In genomic region chr3:60615057-60615606, GRCm38 (mm10) we compare ENCODE assay signal across 10 mouse cellular contexts.
DNase-seq lines count a peak whose midpoint lies in the region; ATAC-seq and TF ChIP-seq lines count a peak whose summit lies in the region.
"Had no signal": no experiment of that assay in that cellular context is flagged by ENCODE, and none has a peak within 500 bp of the region (broad histone marks: within the 10 kb centered on the region; RNA-seq: fewer than 3 reads in every experiment).

No protein-coding gene starts in this region.

- H3K36me3 ChIP-seq in forebrain, embryonic 11.5 days (ENCODE audit: control insufficient read depth, insufficient read depth, low read length): no peaks in the 10 kb centered on the region
- H3K36me3 ChIP-seq in forebrain, embryonic 10.5 days (replicated peaks): peaks cover 28% of the 10 kb centered on the region
- peaks cover 30% of the 10 kb centered on the region for H3K36me3 ChIP-seq in kidney, embryonic 16.5 days (ENCODE audit: insufficient read depth, low read length)
- H3K36me3 ChIP-seq in thymus, adult 2 months (ENCODE audit: control insufficient read depth, insufficient read depth, low read length): peaks cover 39% of the 10 kb centered on the region

- no peak overlapping the region for H3K4me3 ChIP-seq in forebrain, embryonic 11.5 days (ENCODE audit: low read depth, low read length)
- no peak overlapping the region for H3K4me3 ChIP-seq in forebrain, embryonic 10.5 days
- no peak overlapping the region for H3K4me3 ChIP-seq in kidney, embryonic 16.5 days (ENCODE audit: low read length)
- no peak overlapping the region for H3K4me3 ChIP-seq in thymus, adult 2 months (ENCODE audit: control insufficient read depth, insufficient read depth, low read length)
- H3K4me3 ChIP-seq: limb, embryonic 15.5 days had no signal

- no peak for TF ChIP-seq CTCF in thymus, adult 2 months (IDR thresholded peaks at IDR 0.05; ENCODE audit: borderline replicate concordance, control insufficient read depth, extremely low read depth, insufficient read depth, low read length, poor library complexity)

- H3K9me3 ChIP-seq in forebrain, embryonic 11.5 days (ENCODE audit: control insufficient read depth, low read length): no peaks in the 10 kb centered on the region
- H3K9me3 ChIP-seq in forebrain, embryonic 10.5 days: no peaks in the 10 kb centered on the region
- H3K9me3 ChIP-seq in kidney, embryonic 16.5 days (ENCODE audit: low read length): no peaks in the 10 kb centered on the region
- H3K9me3 ChIP-seq: limb, embryonic 15.5 days had no signal

- no peak overlapping the region for H3K9ac ChIP-seq in forebrain, embryonic 11.5 days (ENCODE audit: low read length)
- H3K9ac ChIP-seq in kidney, embryonic 16.5 days (replicated peaks; ENCODE audit: low read length): no peak overlapping the region
- H3K9ac ChIP-seq: limb, embryonic 15.5 days had no signal

- peak; percentile 55; the same call in 1 of the 2 replicates for ATAC-seq in forebrain, embryonic 11.5 days (replicated peaks; ENCODE audit: low FRiP score)
- ATAC-seq in kidney, embryonic 16.5 days (ENCODE audit: low FRiP score, low TSS enrichment): no peak

- no peak for DNase-seq in forebrain, embryonic 11.5 days (ENCODE audit: low spot score)
- no peak for DNase-seq in forebrain, embryonic 10.5 days (ENCODE audit: extremely low spot score, low spot score)
- DNase-seq in kidney, adult 11 months: peak; percentile 77
- no peak for DNase-seq in thymus, adult 2 months
- no peak for DNase-seq in thymus, postnatal 10 days (ENCODE audit: low spot score in 2 of 2)
- DNase-seq in yolk sac, embryonic 10.5 days (ENCODE audit: low spot score): peak; percentile 26
- DNase-seq in natural killer cell, adult 2 months (ENCODE audit: low spot score in 2 of 2): no peak
- DNase-seq: right cerebral cortex, postnatal 25 days had no signal

- H3K4me2 ChIP-seq in forebrain, embryonic 11.5 days (ENCODE audit: low read depth, low read length, severe bottlenecking): no peak overlapping the region
- no peak overlapping the region for H3K4me2 ChIP-seq in kidney, embryonic 16.5 days (replicated peaks; ENCODE audit: low read depth, low read length)
- H3K4me2 ChIP-seq: limb, embryonic 15.5 days had no signal

- H3K27me3 ChIP-seq in forebrain, embryonic 11.5 days (ENCODE audit: control insufficient read depth, insufficient read depth, low read length): no peaks in the 10 kb centered on the region
- H3K27me3 ChIP-seq in forebrain, embryonic 10.5 days (ENCODE audit: poor library complexity, severe bottlenecking): no peaks in the 10 kb centered on the region
- H3K27me3 ChIP-seq in kidney, embryonic 16.5 days (ENCODE audit: insufficient read depth, low read length): no peaks in the 10 kb centered on the region
- no peaks in the 10 kb centered on the region for H3K27me3 ChIP-seq in thymus, adult 2 months (ENCODE audit: control insufficient read depth, insufficient read depth, low read length)
- H3K27me3 ChIP-seq: limb, embryonic 15.5 days had no signal

- no peak overlapping the region for H3K27ac ChIP-seq in forebrain, embryonic 11.5 days (ENCODE audit: low read depth, low read length)
- no peak overlapping the region for H3K27ac ChIP-seq in forebrain, embryonic 10.5 days
- H3K27ac ChIP-seq in kidney, embryonic 16.5 days (ENCODE audit: low read length): no peak overlapping the region
- peak overlapping the region; percentile 36 for H3K27ac ChIP-seq in thymus, adult 2 months (ENCODE audit: control insufficient read depth, insufficient read depth, low read length)
- H3K27ac ChIP-seq: limb, embryonic 15.5 days had no signal

- 67% methylated on average over 11 of the region's 11 CpGs for WGBS in forebrain, embryonic 11.5 days
- 70% methylated on average over 11 of the region's 11 CpGs for WGBS in forebrain, embryonic 10.5 days
- WGBS in kidney, embryonic 16.5 days: 72% methylated on average over 11 of the region's 11 CpGs
- 37% methylated on average over 11 of the region's 11 CpGs for WGBS in thymus, adult 2 months

- no peak for TF ChIP-seq POLR2A in thymus, adult 2 months (IDR thresholded peaks at IDR 0.05; ENCODE audit: control insufficient read depth, extremely low read depth, insufficient read depth, low read length, poor library complexity)

- H3K4me1 ChIP-seq in forebrain, embryonic 11.5 days (replicated peaks; ENCODE audit: control insufficient read depth, insufficient read depth, low read length): no peaks in the 10 kb centered on the region
- no peaks in the 10 kb centered on the region for H3K4me1 ChIP-seq in forebrain, embryonic 10.5 days
- no peaks in the 10 kb centered on the region for H3K4me1 ChIP-seq in kidney, embryonic 16.5 days (ENCODE audit: insufficient read depth, low read length)
- H3K4me1 ChIP-seq in thymus, adult 2 months (replicated peaks; ENCODE audit: control insufficient read depth, insufficient read depth, low read length): peaks cover 15% of the 10 kb centered on the region

Comparison
In these comparisons a context has a peak if more than half of its experiments do, and no peak if none do; other contexts are left out.
1. DNase-seq: peak in kidney, adult 11 months (single experiment) and yolk sac, embryonic 10.5 days (single experiment); none in forebrain, embryonic 11.5 days (single experiment), forebrain, embryonic 10.5 days (single experiment), thymus, adult 2 months (single experiment), thymus, postnatal 10 days (0 of 2) and natural killer cell, adult 2 months (0 of 2).